Mouse (Mus musculus): ENCODE data around the gene Man1c1. TPM values are rescaled to one million over a fixed set of nuclear protein-coding genes. Genes with fewer than 3 reads are reported as not detected.

Man1c1 gene
- polyA plus RNA-seq, 1 experiment from 2014 or later = 3.3 TPM

- H3K4me1 ChIP-seq = peaks cover 9% of the 10 kb centered on the region
These were observed 142.1 kb downstream of the Man1c1 start for GRCm38 (mm10) chr4:134562014-134562413.

GRCm38 (mm10) chr4:134560699-134561098, 143.4 kb downstream of the Man1c1 start:
- H3K27me3 ChIP-seq = no peaks in the 10 kb centered on the region
- H3K9ac ChIP-seq = no peak overlapping the region
- H3K4me1 ChIP-seq = peaks cover 9% of the 10 kb centered on the region
- H3K9me3 ChIP-seq = no peaks in the 10 kb centered on the region
- WGBS = 85% methylated on average over 8 of the region's 8 CpGs
- no peaks in the 10 kb centered on the region for H3K36me3 ChIP-seq
- ATAC-seq (ENCODE audit: borderline replicate concordance, extremely low read depth, low FRiP score, low TSS enrichment) = no peak
- H3K4me3 ChIP-seq = no peak overlapping the region
- no peak overlapping the region for H3K4me2 ChIP-seq
- H3K27ac ChIP-seq = no peak overlapping the region

More at GRCm38 (mm10) chr4:134562014-134562413, 142.1 kb downstream of the Man1c1 start:
- no peaks in the 10 kb centered on the region for H3K9me3 ChIP-seq
- no peak overlapping the region for H3K27ac ChIP-seq
- ATAC-seq (ENCODE audit: borderline replicate concordance, extremely low read depth, low FRiP score, low TSS enrichment) = no peak
- no peaks in the 10 kb centered on the region for H3K27me3 ChIP-seq
- WGBS = 79% methylated on average over 2 of the region's 2 CpGs
- H3K36me3 ChIP-seq = no peaks in the 10 kb centered on the region
- H3K4me2 ChIP-seq = no peak overlapping the region
- H3K4me3 ChIP-seq = no peak overlapping the region
- no peak overlapping the region for H3K9ac ChIP-seq

GRCm38 (mm10) chr4:134559154-134559553, 144.9 kb downstream of the Man1c1 start:
- Histone ChIP-seq H3K36me3 (no peaks in the 10 kb centered on the region), H3K4me1 (peaks cover 9% of the 10 kb centered on the region), H3K27me3 (no peaks in the 10 kb centered on the region), H3K4me3 (no peak overlapping the region), H3K9ac (no peak overlapping the region), H3K4me2 (no peak overlapping the region), H3K27ac (no peak overlapping the region), H3K9me3 (no peaks in the 10 kb centered on the region)
- WGBS = 69% methylated on average over 7 of the region's 7 CpGs
- no peak for ATAC-seq (ENCODE audit: borderline replicate concordance, extremely low read depth, low FRiP score, low TSS enrichment)

GRCm38 (mm10) chr4:134558570-134559113, 145.4 kb downstream of the Man1c1 start:
- H3K4me1 ChIP-seq = peaks cover 9% of the 10 kb centered on the region
- no peaks in the 10 kb centered on the region for H3K9me3 ChIP-seq
- H3K4me2 ChIP-seq = no peak overlapping the region
- ATAC-seq (ENCODE audit: borderline replicate concordance, extremely low read depth, low FRiP score, low TSS enrichment) = peak; percentile 64; the same call in 1 of the 2 replicates
- H3K9ac ChIP-seq = no peak overlapping the region
- no peak overlapping the region for H3K4me3 ChIP-seq
- WGBS = 40% methylated on average over 9 of the region's 9 CpGs
- H3K36me3 ChIP-seq = no peaks in the 10 kb centered on the region
- no peak overlapping the region for H3K27ac ChIP-seq
- no peaks in the 10 kb centered on the region for H3K27me3 ChIP-seq

- peaks cover 9% of the 10 kb centered on the region for H3K4me1 ChIP-seq
- H3K9ac ChIP-seq = no peak overlapping the region
- 16% methylated on average over 16 of the region's 16 CpGs for WGBS
- ATAC-seq (ENCODE audit: borderline replicate concordance, extremely low read depth, low FRiP score, low TSS enrichment) = no peak
- no peaks in the 10 kb centered on the region for H3K27me3 ChIP-seq
- no peak overlapping the region for H3K27ac ChIP-seq
- no peaks in the 10 kb centered on the region for H3K36me3 ChIP-seq
- no peaks in the 10 kb centered on the region for H3K9me3 ChIP-seq
- no peak overlapping the region for H3K4me3 ChIP-seq
- H3K4me2 ChIP-seq = no peak overlapping the region
These were observed 146.4 kb downstream of the Man1c1 start for GRCm38 (mm10) chr4:134557626-134558249.

GRCm38 (mm10) chr4:134555956-134556580, 148.0 kb downstream of the Man1c1 start:
- no peak overlapping the region for H3K4me3 ChIP-seq
- no peaks in the 10 kb centered on the region for H3K36me3 ChIP-seq
- 67% methylated on average over 8 of the region's 8 CpGs for WGBS
- ATAC-seq (ENCODE audit: borderline replicate concordance, extremely low read depth, low FRiP score, low TSS enrichment) = no peak
- no peaks in the 10 kb centered on the region for H3K27me3 ChIP-seq
- H3K4me1 ChIP-seq = peaks cover 19% of the 10 kb centered on the region
- no peak overlapping the region for H3K9ac ChIP-seq
- no peak overlapping the region for H3K27ac ChIP-seq
- no peak overlapping the region for H3K4me2 ChIP-seq
- H3K9me3 ChIP-seq = no peaks in the 10 kb centered on the region

GRCm38 (mm10) chr4:134553631-134554030, 150.5 kb downstream of the Man1c1 start:
- Histone ChIP-seq H3K27ac (no peak overlapping the region), H3K36me3 (peaks cover 9% of the 10 kb centered on the region), H3K4me3 (no peak overlapping the region), H3K9ac (no peak overlapping the region), H3K27me3 (no peaks in the 10 kb centered on the region), H3K4me1 (peaks cover 29% of the 10 kb centered on the region), H3K9me3 (no peaks in the 10 kb centered on the region), H3K4me2 (no peak overlapping the region)
- ATAC-seq (ENCODE audit: borderline replicate concordance, extremely low read depth, low FRiP score, low TSS enrichment) = no peak
- WGBS = 69% methylated on average over 1 of the region's 1 CpGs

- Histone ChIP-seq H3K36me3 (peaks cover 18% of the 10 kb centered on the region), H3K9ac (peak within 1 kb of the TSS; percentile 93), H3K4me3 (peak within 1 kb of the TSS; percentile 73), H3K9me3 (no peaks in the 10 kb centered on the region), H3K27ac (peak within 1 kb of the TSS; percentile 83), H3K4me1 (peaks cover 38% of the 10 kb centered on the region), H3K27me3 (no peaks in the 10 kb centered on the region), H3K4me2 (peak within 1 kb of the TSS; percentile 80)
- peak; percentile 88 for ATAC-seq (ENCODE audit: borderline replicate concordance, extremely low read depth, low FRiP score, low TSS enrichment)
- WGBS = 0% methylated on average over 66 of the region's 67 CpGs
These were observed 152.4 kb downstream of the Man1c1 start, which contains the start of gene Selenon for GRCm38 (mm10) chr4:134551494-134552316. Gene Selenon, minus strand, starts transcription at chr4:134552166.

- no peaks in the 10 kb centered on the region for H3K27me3 ChIP-seq
- WGBS = 98% methylated on average over 8 of the region's 8 CpGs
- H3K36me3 ChIP-seq = peaks cover 28% of the 10 kb centered on the region
- no peak overlapping the region for H3K4me2 ChIP-seq
- H3K9ac ChIP-seq = no peak overlapping the region
- H3K27ac ChIP-seq = no peak overlapping the region
- H3K4me1 ChIP-seq = peaks cover 41% of the 10 kb centered on the region
- no peak for ATAC-seq (ENCODE audit: borderline replicate concordance, extremely low read depth, low FRiP score, low TSS enrichment)
- no peak overlapping the region for H3K4me3 ChIP-seq
- no peaks in the 10 kb centered on the region for H3K9me3 ChIP-seq
These were observed 154.2 kb downstream of the Man1c1 start for GRCm38 (mm10) chr4:134549899-134550298.

- H3K27ac ChIP-seq = 0 out of 2 replicates have a peak overlapping the region, but pooled peaks have one; percentile 33
These were observed 155.7 kb downstream of the Man1c1 start for GRCm38 (mm10) chr4:134548169-134548938.

More at GRCm38 (mm10) chr4:134548169-134548938, 155.7 kb downstream of the Man1c1 start:
- Histone ChIP-seq H3K36me3 (peaks cover 38% of the 10 kb centered on the region), H3K4me3 (no peak overlapping the region), H3K9me3 (no peaks in the 10 kb centered on the region), H3K27me3 (no peaks in the 10 kb centered on the region), H3K4me2 (no peak overlapping the region), H3K4me1 (peaks cover 41% of the 10 kb centered on the region), H3K9ac (no peak overlapping the region)
- no peak for ATAC-seq (ENCODE audit: borderline replicate concordance, extremely low read depth, low FRiP score, low TSS enrichment)
- 58% methylated on average over 18 of the region's 18 CpGs for WGBS

Measured in lung, embryonic 15.5 days (tissue).